Mouse (Mus musculus): Measurements from ENCODE around the gene Tex14.

DNA sequence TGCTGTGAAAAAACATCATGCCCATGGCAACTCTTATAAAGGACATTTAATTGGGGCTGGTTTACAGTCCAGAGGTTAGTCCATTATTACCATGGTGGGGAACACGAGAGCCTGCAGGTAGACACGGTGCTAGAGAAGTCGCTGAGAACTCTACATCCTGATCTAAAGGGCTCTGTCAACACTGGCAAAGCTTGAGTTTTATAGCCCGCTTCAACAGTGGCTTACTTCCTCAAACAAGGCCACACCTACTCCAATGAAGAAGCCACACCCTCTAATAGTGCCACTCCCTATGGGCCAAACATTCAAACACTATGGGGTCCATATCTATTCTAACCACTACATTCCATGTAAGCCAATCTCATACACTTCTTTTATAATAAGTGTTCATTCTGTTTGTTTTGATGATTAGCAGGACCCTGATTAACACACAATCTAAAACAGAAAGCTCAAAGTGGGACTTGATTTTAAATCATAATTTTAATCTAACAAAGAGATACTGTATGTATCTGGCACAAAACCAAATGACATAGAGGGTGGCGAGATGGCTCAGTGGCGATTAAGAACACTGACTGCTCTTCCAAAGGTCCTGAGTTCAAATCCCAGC, 61.2 kb downstream of the Tex14 start:
- TF ChIP-seq POLR2A (IDR thresholded peaks at IDR 0.05; ENCODE audit: extremely low read depth, insufficient read depth, low read length) = no peak
- no peak for TF ChIP-seq CTCF (IDR thresholded peaks at IDR 0.05; ENCODE audit: extremely low read depth, insufficient read depth, low read length)

All from cortical plate, adult 2 months (tissue).